Mouse (Mus musculus): ENCODE data around the gene Myo6. TPM values are rescaled to one million over a fixed set of nuclear protein-coding genes. Genes with fewer than 3 reads are reported as not detected.

Gene Myo6
- polyA plus RNA-seq (2014; fragmentation: Illumina TruSeq; extraction: RNeasy Lipid Tissue Mini Kit (QIAGEN cat#74804); ENCODE audit: low read depth, low replicate concordance), result 277 TPM

GRCm38 (mm10) chr9:80164611-80165474, at the start of gene Myo6:
Gene Myo6, plus strand, starts transcription at chr9:80165031.

Other genes with a start within 250 kb of the Myo6 start
- gene Filip1, start 152.2 kb upstream of the Myo6 start, polyA plus RNA-seq (2014; fragmentation: Illumina TruSeq; extraction: RNeasy Lipid Tissue Mini Kit (QIAGEN cat#74804); ENCODE audit: low read depth, low replicate concordance), result 1.6 TPM
- 211 TPM for gene Senp6, start 98.1 kb upstream of the Myo6 start, polyA plus RNA-seq (2014; fragmentation: Illumina TruSeq; extraction: RNeasy Lipid Tissue Mini Kit (QIAGEN cat#74804); ENCODE audit: low read depth, low replicate concordance)

Data from kidney, adult 10 weeks (tissue).